Mouse (Mus musculus): ENCODE measurements at regions not wholly inside any gene's neighbourhood (a gene's known extent, or its start where the extent isn't known, plus 50 kb on each side); places are given as distances from the start of the nearest gene placed in this dataset.

- ATAC-seq (replicated peaks; ENCODE audit: low FRiP score, poor library complexity, severe bottlenecking), result no peak
Observed at GRCm38 (mm10) chr6:84442667-84443066, 151.0 kb downstream of the Cyp26b1 start.

GRCm38 (mm10) chr6:84441721-84442480 lies 151.8 kb downstream of the Cyp26b1 start:
- no peak for ATAC-seq (replicated peaks; ENCODE audit: low FRiP score, poor library complexity, severe bottlenecking)

GRCm38 (mm10) chr6:84436716-84437115 lies 157.0 kb downstream of the Cyp26b1 start:
- no peak for ATAC-seq (replicated peaks; ENCODE audit: low FRiP score, poor library complexity, severe bottlenecking)

- ATAC-seq (replicated peaks; ENCODE audit: low FRiP score, poor library complexity, severe bottlenecking), result no peak
Observed at GRCm38 (mm10) chr6:84434532-84434931, 159.2 kb downstream of the Cyp26b1 start.

GRCm38 (mm10) chr6:84431622-84431955 lies 162.1 kb downstream of the Cyp26b1 start:
- ATAC-seq (replicated peaks; ENCODE audit: low FRiP score, poor library complexity, severe bottlenecking), result no peak

- no peak for ATAC-seq (replicated peaks; ENCODE audit: low FRiP score, poor library complexity, severe bottlenecking)
Observed at GRCm38 (mm10) chr6:84430925-84431621, 162.6 kb downstream of the Cyp26b1 start.

GRCm38 (mm10) chr6:84430146-84430545 lies 163.6 kb downstream of the Cyp26b1 start:
- no peak for ATAC-seq (replicated peaks; ENCODE audit: low FRiP score, poor library complexity, severe bottlenecking)

GRCm38 (mm10) chr6:84429247-84429646 lies 164.5 kb downstream of the Cyp26b1 start:
- no peak for ATAC-seq (replicated peaks; ENCODE audit: low FRiP score, poor library complexity, severe bottlenecking)

- no peak for ATAC-seq (replicated peaks; ENCODE audit: low FRiP score, poor library complexity, severe bottlenecking)
Observed at GRCm38 (mm10) chr6:84426691-84427090, 167.0 kb downstream of the Cyp26b1 start.

- ATAC-seq (replicated peaks; ENCODE audit: low FRiP score, poor library complexity, severe bottlenecking), result no peak
Observed at GRCm38 (mm10) chr6:84425823-84426222, 167.9 kb downstream of the Cyp26b1 start.

GRCm38 (mm10) chr6:84422946-84423345 lies 170.8 kb downstream of the Cyp26b1 start:
- no peak for ATAC-seq (replicated peaks; ENCODE audit: low FRiP score, poor library complexity, severe bottlenecking)

GRCm38 (mm10) chr6:84419691-84420090 lies 174.0 kb downstream of the Cyp26b1 start:
- no peak for ATAC-seq (replicated peaks; ENCODE audit: low FRiP score, poor library complexity, severe bottlenecking)

- no peak for ATAC-seq (replicated peaks; ENCODE audit: low FRiP score, poor library complexity, severe bottlenecking)
Observed at GRCm38 (mm10) chr6:84419281-84419680, 174.4 kb downstream of the Cyp26b1 start.

- no peak for ATAC-seq (replicated peaks; ENCODE audit: low FRiP score, poor library complexity, severe bottlenecking)
Observed at GRCm38 (mm10) chr6:84416992-84417636, 176.6 kb downstream of the Cyp26b1 start.

- no peak for ATAC-seq (replicated peaks; ENCODE audit: low FRiP score, poor library complexity, severe bottlenecking)
Observed at GRCm38 (mm10) chr6:84414400-84414799, 179.3 kb downstream of the Cyp26b1 start.

GRCm38 (mm10) chr6:84409863-84410513 lies 183.7 kb downstream of the Cyp26b1 start:
- ATAC-seq (replicated peaks; ENCODE audit: low FRiP score, poor library complexity, severe bottlenecking), result no peak

- no peak for ATAC-seq (replicated peaks; ENCODE audit: low FRiP score, poor library complexity, severe bottlenecking)
Observed at GRCm38 (mm10) chr6:84408513-84408912, 185.2 kb downstream of the Cyp26b1 start.

- ATAC-seq (replicated peaks; ENCODE audit: low FRiP score, poor library complexity, severe bottlenecking), result peak; percentile 58; the same call in 1 of the 2 replicates
Observed at GRCm38 (mm10) chr6:84407773-84408172, 185.9 kb downstream of the Cyp26b1 start.

GRCm38 (mm10) chr6:84404695-84405094 lies 189.0 kb downstream of the Cyp26b1 start:
- ATAC-seq (replicated peaks; ENCODE audit: low FRiP score, poor library complexity, severe bottlenecking), result no peak

- ATAC-seq (replicated peaks; ENCODE audit: low FRiP score, poor library complexity, severe bottlenecking), result no peak
Observed at GRCm38 (mm10) chr6:84402431-84402830, 191.3 kb downstream of the Cyp26b1 start.
